Mouse (Mus musculus) embryo, embryonic 9.5 days (tissue): ENCODE measurements around the gene Ctxn1.

ENCODE experiments used
- DNase-seq: peaks from one replicate; pipeline ENCODE4 v3.0.0-alpha.2; 2017; ENCODE audit errors: extremely low spot score

Gene Ctxn1

GRCm38 (mm10) chr8:4250306-4250970, 8.6 kb downstream of the Ctxn1 start:
- DNase-seq, result peak; percentile 79

- DNase-seq, result peak; percentile 71
Observed at GRCm38 (mm10) chr8:4249213-4249612, 9.9 kb downstream of the Ctxn1 start.

GRCm38 (mm10) chr8:4247951-4248540, 11.0 kb downstream of the Ctxn1 start, which contains the start of gene Tgfbr3l:
Tgfbr3l (plus strand) TSS chr8:4248214.
- no peak for DNase-seq

GRCm38 (mm10) chr8:4247241-4247640, 11.8 kb downstream of the Ctxn1 start:
- DNase-seq, result no peak

GRCm38 (mm10) chr8:4245737-4246136, 13.3 kb downstream of the Ctxn1 start:
- no peak for DNase-seq

- no peak for DNase-seq
Observed at GRCm38 (mm10) chr8:4245061-4245460, 14.0 kb downstream of the Ctxn1 start.

GRCm38 (mm10) chr8:4239193-4239890, 19.7 kb downstream of the Ctxn1 start:
- no peak for DNase-seq

- DNase-seq, result peak; percentile 99
Observed at GRCm38 (mm10) chr8:4238434-4239192, 20.5 kb downstream of the Ctxn1 start, which contains the start of the genes Map2k7 and Gm49320. Map2k7 (plus strand) TSS chr8:4238740. Gm49320 (plus strand) TSS chr8:4238865.

- DNase-seq, result no peak
Observed at GRCm38 (mm10) chr8:4237814-4238433, 21.1 kb downstream of the Ctxn1 start.

GRCm38 (mm10) chr8:4230612-4231351, 28.3 kb downstream of the Ctxn1 start:
- no peak for DNase-seq

- DNase-seq, result no peak
Observed at GRCm38 (mm10) chr8:4229784-4230183, 29.3 kb downstream of the Ctxn1 start.

GRCm38 (mm10) chr8:4227919-4228318, 31.2 kb downstream of the Ctxn1 start:
- no peak for DNase-seq

- no peak for DNase-seq
Observed at GRCm38 (mm10) chr8:4226739-4227347, 32.2 kb downstream of the Ctxn1 start, which contains the start of gene Lrrc8e. Lrrc8e (plus strand) TSS chr8:4226827.

- DNase-seq, result no peak
Observed at GRCm38 (mm10) chr8:4226323-4226722, 32.8 kb downstream of the Ctxn1 start.

- no peak for DNase-seq
Observed at GRCm38 (mm10) chr8:4222059-4222458, 37.0 kb downstream of the Ctxn1 start.

GRCm38 (mm10) chr8:4219617-4220016, 39.5 kb downstream of the Ctxn1 start:
- DNase-seq, result no peak

- DNase-seq, result peak; percentile 69
Observed at GRCm38 (mm10) chr8:4216791-4217621, 42.1 kb downstream of the Ctxn1 start, which contains the start of gene Prr36. Prr36 (minus strand) TSS chr8:4217459.

GRCm38 (mm10) chr8:4216296-4216695, 42.8 kb downstream of the Ctxn1 start:
- no peak for DNase-seq
